Mouse (Mus musculus): ENCODE results near the gene Scrn3.

Gene Scrn3

GRCm38 (mm10) chr2:73319218-73319617 lies 6.8 kb downstream of the Scrn3 start:
- DNase-seq: no peak

- no peak for DNase-seq
Observed at GRCm38 (mm10) chr2:73322991-73323390, 10.6 kb downstream of the Scrn3 start.

GRCm38 (mm10) chr2:73325871-73326270 lies 13.5 kb downstream of the Scrn3 start:
- no peak for DNase-seq

- no peak for DNase-seq
Observed at GRCm38 (mm10) chr2:73335949-73336348, 23.5 kb downstream of the Scrn3 start.

GRCm38 (mm10) chr2:73338415-73338814 lies 26.0 kb downstream of the Scrn3 start:
- DNase-seq: no peak

- DNase-seq: no peak
Observed at GRCm38 (mm10) chr2:73343701-73344100, 31.3 kb downstream of the Scrn3 start.

- peak; percentile 41 for DNase-seq
Observed at GRCm38 (mm10) chr2:73345204-73345603, 32.8 kb downstream of the Scrn3 start.

- peak; percentile 69 for DNase-seq
Observed at GRCm38 (mm10) chr2:73346345-73347086, 34.1 kb downstream of the Scrn3 start.

GRCm38 (mm10) chr2:73347136-73347535 lies 34.7 kb downstream of the Scrn3 start:
- no peak for DNase-seq

- no peak for DNase-seq
Observed at GRCm38 (mm10) chr2:73347766-73348165, 35.4 kb downstream of the Scrn3 start.

GRCm38 (mm10) chr2:73348221-73348620 lies 35.8 kb downstream of the Scrn3 start:
- no peak for DNase-seq

GRCm38 (mm10) chr2:73351496-73351895 lies 39.1 kb downstream of the Scrn3 start:
- no peak for DNase-seq

GRCm38 (mm10) chr2:73351927-73352374 lies 39.5 kb downstream of the Scrn3 start:
- peak; percentile 16 for DNase-seq

- DNase-seq: no peak
Observed at GRCm38 (mm10) chr2:73357004-73357403, 44.6 kb downstream of the Scrn3 start.

GRCm38 (mm10) chr2:73359941-73360340 lies 47.5 kb downstream of the Scrn3 start:
- DNase-seq: no peak

- DNase-seq: no peak
Observed at GRCm38 (mm10) chr2:73360536-73360935, 48.1 kb downstream of the Scrn3 start.

GRCm38 (mm10) chr2:73363448-73363847 lies 51.0 kb downstream of the Scrn3 start:
- no peak for DNase-seq

- no peak for DNase-seq
Observed at GRCm38 (mm10) chr2:73371530-73372335, 59.3 kb downstream of the Scrn3 start.

- no peak for DNase-seq
Observed at GRCm38 (mm10) chr2:73378326-73378725, 65.9 kb downstream of the Scrn3 start.

GRCm38 (mm10) chr2:73379656-73380055 lies 67.3 kb downstream of the Scrn3 start:
- DNase-seq: no peak

- no peak for DNase-seq
Observed at GRCm38 (mm10) chr2:73380298-73380975, 68.0 kb downstream of the Scrn3 start.

- DNase-seq: no peak
Observed at GRCm38 (mm10) chr2:73385172-73385571, 72.8 kb downstream of the Scrn3 start.

GRCm38 (mm10) chr2:73385641-73386355 lies 73.4 kb downstream of the Scrn3 start:
- DNase-seq: no peak
